ENCODE assay signal across 26 mouse cellular contexts in genomic region chr3:105785865-105786264, GRCm38 (mm10). TPM values are rescaled to one million over a fixed set of nuclear protein-coding genes. Genes with fewer than 3 reads are reported as not detected.
DNase-seq lines count a peak whose midpoint lies in the region; ATAC-seq and TF ChIP-seq lines count a peak whose summit lies in the region.
"Had no signal": no experiment of that assay in that cellular context is flagged by ENCODE, and none has a peak within 500 bp of the region (broad histone marks: within the 10 kb centered on the region; RNA-seq: fewer than 3 reads in every experiment).

No protein-coding gene starts in this region.

- H3K4me1 ChIP-seq in heart, adult 2 months (ENCODE audit: control insufficient read depth, insufficient read depth, low read length), result peaks cover 7% of the 10 kb centered on the region
- peaks cover 4% of the 10 kb centered on the region; the same call in 1 of the 2 replicates for H3K4me1 ChIP-seq in heart, embryonic 11.5 days (ENCODE audit: control insufficient read depth, insufficient read depth, low read length)
- H3K4me1 ChIP-seq in liver, postnatal 0 days (ENCODE audit: insufficient read depth), result peaks cover 12% of the 10 kb centered on the region
- H3K4me1 ChIP-seq in liver, embryonic 11.5 days (replicated peaks; ENCODE audit: control insufficient read depth, insufficient read depth, low read length), result 0 out of 2 replicates have a peak, but pooled peaks cover 4% of the 10 kb centered on the region
- H3K4me1 ChIP-seq in stomach, postnatal 0 days (replicated peaks; ENCODE audit: control insufficient read depth, insufficient read depth), result no peaks in the 10 kb centered on the region
- H3K4me1 ChIP-seq: forebrain, embryonic 15.5 days had no signal

- no peaks in the 10 kb centered on the region for H3K9me3 ChIP-seq in heart, embryonic 11.5 days (replicated peaks; ENCODE audit: control insufficient read depth, low read length)
- H3K9me3 ChIP-seq in liver, postnatal 0 days (ENCODE audit: low read length), result no peaks in the 10 kb centered on the region
- H3K9me3 ChIP-seq in liver, embryonic 11.5 days (ENCODE audit: control insufficient read depth, low read length), result no peaks in the 10 kb centered on the region
- no peaks in the 10 kb centered on the region for H3K9me3 ChIP-seq in stomach, postnatal 0 days (ENCODE audit: control insufficient read depth, low read length)
- H3K9me3 ChIP-seq: forebrain, embryonic 15.5 days; heart, embryonic 15.5 days; megakaryocyte, embryonic 14.5 days; neural tube, embryonic 13.5 days had no signal

- no peak for DNase-seq in heart, adult 2 months
- DNase-seq in liver, postnatal 0 days, result no peak
- no peak for DNase-seq in liver, embryonic 11.5 days (ENCODE audit: low spot score)
- DNase-seq in R1 (ENCODE audit: low read depth, low spot score), result peak; percentile 15
- no peak for DNase-seq in stomach, postnatal 0 days (ENCODE audit: low spot score)
- DNase-seq in kidney, postnatal 4 days, result no peak
- no peak for DNase-seq in frontal cortex, postnatal 14 days (ENCODE audit: low spot score in 2 of 2)
- DNase-seq: adrenal gland, postnatal 14 days; cerebellum, adult 2 months; gastrocnemius, postnatal 14 days; heart, postnatal 4 days; kidney, postnatal 36 days; lung, embryonic 14.5 days; lung, postnatal 36 days; midbrain, embryonic 14.5 days; retina, postnatal 1 day; right cerebral cortex, postnatal 25 days; thymus, postnatal 4 days had no signal

- no peak overlapping the region for H3K4me2 ChIP-seq in heart, embryonic 11.5 days
- no peak overlapping the region for H3K4me2 ChIP-seq in liver, postnatal 0 days (ENCODE audit: low read depth, low read length)
- H3K4me2 ChIP-seq in liver, embryonic 11.5 days, result no peak overlapping the region
- H3K4me2 ChIP-seq in stomach, postnatal 0 days (replicated peaks; ENCODE audit: low read depth), result no peak overlapping the region
- H3K4me2 ChIP-seq: forebrain, embryonic 15.5 days; heart, embryonic 15.5 days; hindbrain, embryonic 14.5 days; lung, embryonic 14.5 days; neural tube, embryonic 13.5 days had no signal

- H3K79me2 ChIP-seq in heart, adult 2 months (replicated peaks; ENCODE audit: control insufficient read depth, insufficient read depth, low read length), result peaks cover 9% of the 10 kb centered on the region

- H3K27ac ChIP-seq in heart, adult 2 months, result no peak overlapping the region
- no peak overlapping the region for H3K27ac ChIP-seq in heart, embryonic 11.5 days (ENCODE audit: low read depth, low read length)
- no peak overlapping the region for H3K27ac ChIP-seq in liver, postnatal 0 days (ENCODE audit: low read depth)
- no peak overlapping the region for H3K27ac ChIP-seq in liver, embryonic 11.5 days (ENCODE audit: low read depth, low read length)
- H3K27ac ChIP-seq in stomach, postnatal 0 days (replicated peaks), result no peak overlapping the region
- H3K27ac ChIP-seq: forebrain, embryonic 15.5 days; heart, embryonic 15.5 days; hindbrain, embryonic 14.5 days; left cerebral cortex, adult 2 months; neural tube, embryonic 13.5 days had no signal

- H3K9ac ChIP-seq in heart, adult 2 months (ENCODE audit: low read depth, low read length), result no peak overlapping the region
- H3K9ac ChIP-seq in heart, embryonic 11.5 days (ENCODE audit: low read depth, low read length), result no peak overlapping the region
- no peak overlapping the region for H3K9ac ChIP-seq in liver, postnatal 0 days (replicated peaks)
- H3K9ac ChIP-seq in liver, embryonic 11.5 days (ENCODE audit: low read depth, low read length), result no peak overlapping the region
- no peak overlapping the region for H3K9ac ChIP-seq in stomach, postnatal 0 days (ENCODE audit: low read length)
- H3K9ac ChIP-seq: forebrain, embryonic 15.5 days; heart, embryonic 15.5 days; hindbrain, embryonic 14.5 days; lung, embryonic 14.5 days; neural tube, embryonic 13.5 days had no signal

- ATAC-seq in heart, embryonic 11.5 days (replicated peaks; ENCODE audit: insufficient number of reproducible peaks, low FRiP score, low TSS enrichment), result no peak
- no peak for ATAC-seq in liver, postnatal 0 days
- ATAC-seq in liver, embryonic 11.5 days (replicated peaks; ENCODE audit: low FRiP score), result no peak
- no peak for ATAC-seq in stomach, postnatal 0 days (ENCODE audit: low FRiP score, low TSS enrichment)
- ATAC-seq: forebrain, embryonic 15.5 days had no signal

- H3K4me3 ChIP-seq in heart, adult 2 months, result no peak overlapping the region
- no peak overlapping the region for H3K4me3 ChIP-seq in heart, embryonic 11.5 days (ENCODE audit: low read depth, low read length)
- H3K4me3 ChIP-seq in liver, postnatal 0 days (ENCODE audit: low read depth, low read length), result no peak overlapping the region
- no peak overlapping the region for H3K4me3 ChIP-seq in liver, embryonic 11.5 days (ENCODE audit: low read depth, low read length)
- H3K4me3 ChIP-seq in stomach, postnatal 0 days (ENCODE audit: low read depth, low read length), result no peak overlapping the region
- H3K4me3 ChIP-seq: forebrain, embryonic 15.5 days; heart, embryonic 15.5 days; left cerebral cortex, adult 2 months; myocyte; neural tube, embryonic 13.5 days had no signal

- no peak for TF ChIP-seq EP300 in heart, adult 2 months (IDR thresholded peaks at IDR 0.05; ENCODE audit: insufficient read depth, low read depth, low read length)
- TF ChIP-seq EP300 in liver, postnatal 0 days (IDR thresholded peaks at IDR 0.05; ENCODE audit: low read depth), result no peak
- TF ChIP-seq EP300 in stomach, postnatal 0 days (optimal IDR thresholded peaks at IDR 0.05), result no peak

- intact Hi-C loops in heart, adult 2 months (cut with DNase I), result no loop called here

- no peaks in the 10 kb centered on the region for H3K27me3 ChIP-seq in heart, adult 2 months (ENCODE audit: control insufficient read depth, insufficient read depth, low read length)
- H3K27me3 ChIP-seq in heart, embryonic 11.5 days (ENCODE audit: control insufficient read depth, insufficient read depth, low read length), result no peaks in the 10 kb centered on the region
- H3K27me3 ChIP-seq in liver, postnatal 0 days (ENCODE audit: insufficient read depth, low read length), result no peaks in the 10 kb centered on the region
- H3K27me3 ChIP-seq in liver, embryonic 11.5 days (replicated peaks; ENCODE audit: control insufficient read depth, insufficient read depth, low read length), result no peaks in the 10 kb centered on the region
- H3K27me3 ChIP-seq in stomach, postnatal 0 days (ENCODE audit: control insufficient read depth, insufficient read depth, low read length), result no peaks in the 10 kb centered on the region
- H3K27me3 ChIP-seq: forebrain, embryonic 15.5 days; heart, embryonic 15.5 days; megakaryocyte, embryonic 14.5 days; neural tube, embryonic 13.5 days had no signal

- peak; percentile 37 for TF ChIP-seq CTCF in heart, adult 2 months (IDR thresholded peaks at IDR 0.05)
- peak; percentile 45 for TF ChIP-seq CTCF in liver, postnatal 0 days (IDR thresholded peaks at IDR 0.05; ENCODE audit: low read depth)
- TF ChIP-seq CTCF in stomach, postnatal 0 days (IDR thresholded peaks at IDR 0.05; ENCODE audit: low read depth), result peak; percentile 30

- TF ChIP-seq POLR2A in heart, adult 2 months (IDR thresholded peaks at IDR 0.05; ENCODE audit: insufficient read depth, low read depth, low read length), result no peak

- H3K36me3 ChIP-seq in heart, adult 2 months (ENCODE audit: control insufficient read depth, insufficient read depth, low read length), result peaks cover 20% of the 10 kb centered on the region
- H3K36me3 ChIP-seq in heart, embryonic 11.5 days (ENCODE audit: control insufficient read depth, insufficient read depth, low read length), result no peaks in the 10 kb centered on the region; the same call in 1 of the 2 replicates
- peaks cover 10% of the 10 kb centered on the region; the same call in 1 of the 2 replicates for H3K36me3 ChIP-seq in liver, postnatal 0 days (replicated peaks; ENCODE audit: insufficient read depth, low read length)
- H3K36me3 ChIP-seq in liver, embryonic 11.5 days (ENCODE audit: control insufficient read depth, insufficient read depth, low read length), result peaks cover 2% of the 10 kb centered on the region; the same call in 1 of the 2 replicates
- 0 out of 2 replicates have a peak, but pooled peaks cover 3% of the 10 kb centered on the region for H3K36me3 ChIP-seq in stomach, postnatal 0 days (ENCODE audit: control insufficient read depth, insufficient read depth, low read length)

RNA-seq across cellular contexts. Expression of gene Rap1a, which starts 15.3 kb away (rescaled TPM):
- total RNA-seq in heart, adult 2 months (2021), result 100 to 1,000 TPM; 101 to 113 TPM
- 12.8 and 34.5 TPM in 2 replicates for polyA plus RNA-seq in heart, adult 2 months (2012; rRNA removed)
- polyA plus RNA-seq in heart, embryonic 11.5 days (2014; fragmentation: Nextera tagmentation; extraction: Ambion mirVana), result 72.6 and 77.5 TPM in 2 replicates
- 89.0 and 93.3 TPM in 2 replicates for polyA plus RNA-seq in liver, postnatal 0 days (2015; fragmentation: Nextera tagmentation; extraction: Ambion mirVana)
- 114 and 121 TPM in 2 replicates for polyA plus RNA-seq in liver, embryonic 11.5 days (2014; fragmentation: Nextera tagmentation; extraction: Ambion mirVana)
- polyA plus RNA-seq in stomach, postnatal 0 days (2015; fragmentation: Nextera tagmentation; extraction: Ambion mirVana), result 119 and 120 TPM in 2 replicates
